Mouse (Mus musculus) forebrain, embryonic 13.5 days (tissue): ENCODE results near the gene AU015836. TPM values are rescaled to one million over a fixed set of nuclear protein-coding genes. Genes with fewer than 3 reads are reported as not detected.
A peak's percentile ranks its signal among the peaks of the same experiment; 100 is the strongest.

Experiments
- ATAC-seq: fragments of 200-750 bp; cut with Nextera tagmentation; 2 replicates; pipeline ENCODE4 v1.8.0; 2017
- H3K27ac ChIP-seq: fragments of 300-500 bp; sonication (generic); 2 replicates; pipeline ENCODE4 v1.5.1; 2015; ENCODE audit warnings: inconsistent platforms, mild to moderate bottlenecking, moderate library complexity
- H3K27me3 ChIP-seq: fragments of 300-500 bp; sonication (generic); 2 replicates; pipeline ENCODE4 v1.6.1; 2015; ENCODE audit warnings: mild to moderate bottlenecking, inconsistent platforms
- H3K36me3 ChIP-seq: fragments of 300-500 bp; sonication (generic); 2 replicates; pipeline ENCODE4 v1.6.1; 2015; ENCODE audit warnings: mild to moderate bottlenecking, inconsistent platforms; ENCODE audit not compliant: poor library complexity, severe bottlenecking
- H3K4me1 ChIP-seq: fragments of 300-500 bp; sonication (generic); 2 replicates; pipeline ENCODE4 v1.6.1; 2015; ENCODE audit warnings: inconsistent platforms
- H3K4me2 ChIP-seq: fragments of 300-500 bp; sonication (generic); 2 replicates; pipeline ENCODE4 v1.6.1; 2015; ENCODE audit warnings: inconsistent platforms, mild to moderate bottlenecking, moderate library complexity
- H3K4me3 ChIP-seq: fragments of 300-500 bp; sonication (generic); 2 replicates; pipeline ENCODE4 v1.5.1; 2015; ENCODE audit warnings: mild to moderate bottlenecking, inconsistent platforms
- H3K9ac ChIP-seq: fragments of 300-500 bp; sonication (generic); 2 replicates; pipeline ENCODE4 v1.6.1; 2015; ENCODE audit warnings: mild to moderate bottlenecking, inconsistent platforms
- H3K9me3 ChIP-seq: fragments of 300-500 bp; sonication (generic); replicated peaks from 2 replicates; pipeline ENCODE4 v1.6.1; 2016; ENCODE audit warnings: inconsistent platforms
- WGBS: fragments of 180-500 bp; shearing (Covaris S2); methylation state at CpG from one replicate; pipeline ENCODE4 v1.1.7; 2015; 5-methylcytosine and 5-hydroxymethylcytosine counted together
- polyA plus RNA-seq: library from polyadenylated mRNA; unstranded; fragments of >200 nt; fragmentation: Nextera tagmentation; extraction: Ambion mirVana; gene quantifications from 2 replicates; pipeline ENCODE4 v1.2.1, GENCODE M21; 2015

Gene AU015836
- polyA plus RNA-seq, 1 experiment from 2014 or later = not detected

DNA sequence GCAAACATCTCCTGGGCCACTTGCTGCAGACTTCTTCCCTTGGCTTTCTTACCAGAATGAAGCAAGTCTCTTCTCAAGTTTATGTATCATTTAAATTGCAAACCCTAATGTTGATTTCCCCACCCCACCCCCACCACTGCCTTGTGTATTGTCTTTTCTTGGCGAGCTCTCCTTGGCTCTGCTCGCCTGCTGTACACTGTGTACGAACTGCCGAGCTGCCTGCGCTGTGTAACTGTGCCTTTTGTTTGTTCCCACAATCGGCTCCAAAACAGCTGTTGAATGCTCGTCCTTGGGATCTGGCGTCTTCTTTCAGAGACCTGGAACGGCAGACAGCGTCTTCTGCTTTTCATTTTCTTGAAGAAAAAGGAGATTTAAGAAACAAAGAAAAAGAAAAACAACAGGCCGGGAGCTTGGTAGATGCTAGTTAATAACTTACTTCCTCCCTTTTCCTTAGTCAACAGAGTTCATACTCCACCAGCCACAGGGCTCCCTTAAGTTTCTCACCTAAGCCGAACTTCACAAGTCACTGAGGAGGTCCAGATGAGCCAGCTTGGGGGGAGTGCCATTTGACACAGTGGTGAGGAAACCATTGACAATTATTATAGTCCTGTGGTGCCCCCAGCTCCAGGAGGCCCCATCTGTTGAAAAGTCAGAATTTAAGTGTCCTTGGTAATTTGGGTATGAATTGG lies 44.2 kb downstream of the AU015836 start:
- peak; percentile 77 for ATAC-seq
- WGBS = 31% methylated on average over 12 of the region's 12 CpGs
- 0 out of 2 replicates have a peak, but pooled peaks cover 4% of the 10 kb centered on the region for H3K4me1 ChIP-seq
- H3K9ac ChIP-seq = no peak overlapping the region
- peak overlapping the region; percentile 32 for H3K4me2 ChIP-seq
- no peak overlapping the region for H3K4me3 ChIP-seq
- no peak overlapping the region for H3K27ac ChIP-seq
- no peaks in the 10 kb centered on the region for H3K36me3 ChIP-seq
- peaks cover 21% of the 10 kb centered on the region; the same call in 1 of the 2 replicates for H3K27me3 ChIP-seq
- H3K9me3 ChIP-seq = no peaks in the 10 kb centered on the region

DNA sequence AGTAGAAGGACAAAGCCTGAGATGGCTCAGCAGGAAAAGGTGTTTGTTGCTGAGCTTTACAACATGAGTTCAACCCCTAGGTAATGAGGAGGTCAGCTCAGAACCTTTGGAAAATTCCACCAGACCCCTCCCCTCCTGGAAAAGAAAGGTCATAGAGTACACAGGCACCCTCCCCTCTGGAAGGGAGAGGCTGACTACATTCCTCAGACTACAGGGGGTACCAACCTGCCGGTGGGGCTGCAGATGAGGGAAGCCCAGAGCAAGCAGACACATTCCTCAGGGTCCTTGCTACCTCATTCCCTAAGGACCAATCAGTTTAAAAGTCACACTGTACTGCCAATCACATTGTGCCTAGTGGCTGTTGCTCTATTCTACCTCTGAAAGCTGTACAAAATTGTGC lies 48.4 kb downstream of the AU015836 start:
- 0 out of 2 replicates have a peak, but pooled peaks cover 4% of the 10 kb centered on the region for H3K4me1 ChIP-seq
- H3K9me3 ChIP-seq = no peaks in the 10 kb centered on the region
- H3K4me2 ChIP-seq = no peak overlapping the region
- no peak for ATAC-seq
- no peak overlapping the region for H3K27ac ChIP-seq
- peaks cover 19% of the 10 kb centered on the region; the same call in 1 of the 2 replicates for H3K27me3 ChIP-seq
- H3K4me3 ChIP-seq = no peak overlapping the region
- H3K36me3 ChIP-seq = no peaks in the 10 kb centered on the region
- no peak overlapping the region for H3K9ac ChIP-seq
- WGBS = 10% methylated on average over 1 of the region's 1 CpGs

GRCm38 (mm10) chrX:94022264-94022874 lies 53.9 kb downstream of the AU015836 start:
- Histone ChIP-seq H3K9me3 (no peaks in the 10 kb centered on the region), H3K27ac (no peak overlapping the region), H3K4me3 (no peak overlapping the region), H3K4me2 (no peak overlapping the region), H3K36me3 (no peaks in the 10 kb centered on the region), H3K9ac (no peak overlapping the region), H3K27me3 (peaks cover 27% of the 10 kb centered on the region), H3K4me1 (no peaks in the 10 kb centered on the region)
- ATAC-seq = peak; percentile 68; the same call in 1 of the 2 replicates
- WGBS = 44% methylated on average over 5 of the region's 5 CpGs

Other genes starting within 250 kb of the AU015836 start
- 39.1 and 43.1 TPM in 2 replicates for gene Pdk3, start 136.5 kb upstream of the AU015836 start, polyA plus RNA-seq
- 30.1 and 32.4 TPM in 2 replicates for gene Zfx, start 155.0 kb downstream of the AU015836 start, polyA plus RNA-seq
- 90.6 and 97.2 TPM in 2 replicates for gene Eif2s3x, start 244.2 kb downstream of the AU015836 start, polyA plus RNA-seq